Mouse (Mus musculus) kidney, adult 2 months (tissue): ENCODE measurements around the gene Lasp1.

ENCODE experiments used
- CTCF ChIP-seq: fragments of 200-500 bp; conservative IDR thresholded peaks from 2 replicates; pipeline ENCODE4 v1.5.1; 2011; ENCODE audit warnings: low read depth, mild to moderate bottlenecking, control low read depth, low read length, moderate library complexity, mixed read lengths; ENCODE audit not compliant: insufficient read depth, insufficient read length
- POLR2A ChIP-seq: fragments of 200-500 bp; IDR thresholded peaks from one replicate; pipeline ENCODE4 v1.6.1; 2011; ENCODE audit warnings: low read depth, low read length, control low read depth

- no peak for TF ChIP-seq POLR2A
- no peak for TF ChIP-seq CTCF
These were observed 11.6 kb downstream of the Lasp1 start for GRCm38 (mm10) chr11:97810356-97810755.
